22 mouse cellular contexts compared by ENCODE assay signal in the genomic region with DNA sequence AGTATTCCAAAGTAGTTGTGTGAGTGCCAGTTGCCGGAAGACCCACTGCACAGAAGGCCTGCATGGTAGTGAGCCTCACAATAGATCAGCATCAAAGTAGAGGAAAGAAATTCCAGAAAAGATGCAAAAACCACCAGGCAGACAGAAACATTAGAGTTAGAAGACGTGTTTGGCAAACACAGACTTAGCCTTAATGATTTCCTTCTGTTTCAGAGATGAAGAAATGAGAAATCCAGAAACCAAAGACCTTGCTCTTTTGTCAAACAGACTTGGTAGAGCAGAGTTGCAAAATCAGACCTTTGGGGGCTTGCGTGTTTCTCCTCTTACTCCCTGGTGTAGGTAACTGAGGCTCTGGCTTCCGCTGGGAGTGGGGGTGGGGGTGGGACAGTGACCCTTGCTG. TPM values are rescaled to one million over a fixed set of nuclear protein-coding genes. Genes with fewer than 3 reads are reported as not detected.
A peak's percentile ranks its signal among the peaks of the same experiment; 100 is the strongest.
DNase-seq lines count a peak whose midpoint lies in the region; ATAC-seq and TF ChIP-seq lines count a peak whose summit lies in the region.
"Had no signal": no experiment of that assay in that cellular context is flagged by ENCODE, and none has a peak within 500 bp of the region (broad histone marks: within the 10 kb centered on the region; RNA-seq: fewer than 3 reads in every experiment).

No protein-coding gene starts in this region.

- no peak overlapping the region for H3K4me3 ChIP-seq in liver, adult 2 months (ENCODE audit: insufficient read depth, low read depth, low read length)
- no peak overlapping the region for H3K4me3 ChIP-seq in liver, embryonic 12.5 days
- no peak overlapping the region for H3K4me3 ChIP-seq in brown adipose tissue, adult 24 weeks (ENCODE audit: insufficient read depth, low read depth, low read length)
- H3K4me3 ChIP-seq in embryonic facial prominence, embryonic 15.5 days (replicated peaks), result no peak overlapping the region
- H3K4me3 ChIP-seq in limb, embryonic 14.5 days (replicated peaks; ENCODE audit: low read length), result no peak overlapping the region
- H3K4me3 ChIP-seq: forebrain, embryonic 13.5 days; heart, embryonic 10.5 days; hindbrain, embryonic 12.5 days had no signal

- no peak for TF ChIP-seq CTCF in liver, adult 2 months (IDR thresholded peaks at IDR 0.05; ENCODE audit: low read depth, low read length)

- no peaks in the 10 kb centered on the region for H3K27me3 ChIP-seq in liver, adult 2 months (ENCODE audit: control insufficient read depth, insufficient read depth, low read length)
- peaks cover 6% of the 10 kb centered on the region; the same call in 1 of the 2 replicates for H3K27me3 ChIP-seq in liver, embryonic 12.5 days (replicated peaks)
- no peaks in the 10 kb centered on the region for H3K27me3 ChIP-seq in embryonic facial prominence, embryonic 15.5 days
- H3K27me3 ChIP-seq in limb, embryonic 14.5 days (ENCODE audit: control insufficient read depth, insufficient read depth, low read length), result no peaks in the 10 kb centered on the region
- H3K27me3 ChIP-seq: forebrain, embryonic 13.5 days; hindbrain, embryonic 12.5 days had no signal

- no peak for ATAC-seq in liver, embryonic 12.5 days
- no peak for ATAC-seq in embryonic facial prominence, embryonic 15.5 days (ENCODE audit: insufficient number of reproducible peaks, low FRiP score, low TSS enrichment, low read depth)
- peak; percentile 53 for ATAC-seq in limb, embryonic 14.5 days (ENCODE audit: low FRiP score, low read depth)
- ATAC-seq: forebrain, embryonic 13.5 days; forebrain, postnatal 0 days; hindbrain, embryonic 16.5 days; inflammation-experienced regulatory T-cells, adult 6 months had no signal

- peak; percentile 66 for DNase-seq in liver, adult 2 months (ENCODE audit: extremely low read depth, low read depth, low spot score)
- DNase-seq in limb, embryonic 14.5 days (ENCODE audit: low spot score), result peak; percentile 71
- no peak for DNase-seq in lung, postnatal 14 days
- no peak for DNase-seq in lung, postnatal 36 days
- DNase-seq: adrenal gland, adult 8-10 months; adrenal gland, postnatal 36 days; cerebellum, adult 11-12 months; cerebellum, adult 9-10 months; cerebellum, postnatal 25 days; forebrain, postnatal 0 days; gastrocnemius, postnatal 36 days; heart, adult 11 months; heart, postnatal 10 days; heart, postnatal 4 days had no signal

- no peak for TF ChIP-seq POLR2A in liver, adult 2 months (IDR thresholded peaks at IDR 0.05; ENCODE audit: extremely low read depth, insufficient read depth, low read length)
- no peak for TF ChIP-seq POLR2A in limb, embryonic 14.5 days (IDR thresholded peaks at IDR 0.05; ENCODE audit: borderline replicate concordance, extremely low read depth, insufficient read depth, insufficient read length)

- 98% methylated on average over 4 of the region's 4 CpGs for WGBS in liver, adult 2 months
- 84% methylated on average over 4 of the region's 4 CpGs for WGBS in liver, embryonic 12.5 days (ENCODE audit: insufficient replicate concordance)
- WGBS in embryonic facial prominence, embryonic 15.5 days, result 50% methylated on average over 4 of the region's 4 CpGs
- 50% methylated on average over 4 of the region's 4 CpGs for WGBS in limb, embryonic 14.5 days

- H3K9me3 ChIP-seq in liver, embryonic 12.5 days (replicated peaks), result no peaks in the 10 kb centered on the region
- H3K9me3 ChIP-seq in embryonic facial prominence, embryonic 15.5 days (replicated peaks), result no peaks in the 10 kb centered on the region
- H3K9me3 ChIP-seq in limb, embryonic 14.5 days (ENCODE audit: control insufficient read depth, low read length), result 0 out of 2 replicates have a peak, but pooled peaks cover 2% of the 10 kb centered on the region
- H3K9me3 ChIP-seq: forebrain, embryonic 13.5 days; heart, embryonic 10.5 days; hindbrain, embryonic 12.5 days had no signal

- H3K9ac ChIP-seq in liver, adult 2 months (ENCODE audit: low read depth, low read length), result no peak overlapping the region
- H3K9ac ChIP-seq in liver, embryonic 12.5 days, result no peak overlapping the region
- no peak overlapping the region for H3K9ac ChIP-seq in embryonic facial prominence, embryonic 15.5 days
- no peak overlapping the region for H3K9ac ChIP-seq in limb, embryonic 14.5 days (ENCODE audit: low read depth, low read length, severe bottlenecking)
- H3K9ac ChIP-seq: forebrain, embryonic 13.5 days; forebrain, postnatal 0 days; hindbrain, embryonic 12.5 days had no signal

- peaks cover 17% of the 10 kb centered on the region for H3K4me1 ChIP-seq in liver, adult 2 months (ENCODE audit: control insufficient read depth, insufficient read depth, low read length)
- peaks cover 64% of the 10 kb centered on the region for H3K4me1 ChIP-seq in liver, embryonic 12.5 days
- H3K4me1 ChIP-seq in brown adipose tissue, adult 24 weeks (ENCODE audit: control insufficient read depth, insufficient read depth, insufficient read length, low read length), result peaks cover 35% of the 10 kb centered on the region
- peaks cover 20% of the 10 kb centered on the region; the same call in 1 of the 2 replicates for H3K4me1 ChIP-seq in embryonic facial prominence, embryonic 15.5 days
- peaks cover 23% of the 10 kb centered on the region for H3K4me1 ChIP-seq in limb, embryonic 14.5 days (ENCODE audit: control insufficient read depth, insufficient read depth, low read length)
- H3K4me1 ChIP-seq: forebrain, embryonic 13.5 days had no signal

- no peak overlapping the region for H3K4me2 ChIP-seq in liver, embryonic 12.5 days
- H3K4me2 ChIP-seq in embryonic facial prominence, embryonic 15.5 days (replicated peaks), result no peak overlapping the region
- no peak overlapping the region for H3K4me2 ChIP-seq in limb, embryonic 14.5 days (replicated peaks; ENCODE audit: low read depth, low read length, severe bottlenecking)
- H3K4me2 ChIP-seq: forebrain, embryonic 13.5 days; hindbrain, embryonic 12.5 days had no signal

- H3K79me2 ChIP-seq in liver, adult 2 months (ENCODE audit: control insufficient read depth, insufficient read depth, low read length), result no peaks in the 10 kb centered on the region

- H3K36me3 ChIP-seq in liver, adult 2 months (ENCODE audit: control insufficient read depth, insufficient read depth, low read length), result no peaks in the 10 kb centered on the region
- H3K36me3 ChIP-seq in liver, embryonic 12.5 days, result no peaks in the 10 kb centered on the region
- H3K36me3 ChIP-seq in embryonic facial prominence, embryonic 15.5 days, result no peaks in the 10 kb centered on the region
- no peaks in the 10 kb centered on the region for H3K36me3 ChIP-seq in limb, embryonic 14.5 days (ENCODE audit: control insufficient read depth, insufficient read depth, low read length)
- H3K36me3 ChIP-seq: heart, embryonic 10.5 days; hindbrain, embryonic 12.5 days had no signal

- no peak overlapping the region for H3K27ac ChIP-seq in liver, adult 2 months (replicated peaks; ENCODE audit: insufficient read depth, low read depth, low read length)
- H3K27ac ChIP-seq in liver, embryonic 12.5 days, result no peak overlapping the region
- peak overlapping the region; percentile 19; the same call in 1 of the 2 replicates for H3K27ac ChIP-seq in brown adipose tissue, adult 24 weeks (replicated peaks; ENCODE audit: low read depth, low read length)
- peak overlapping the region; percentile 81 for H3K27ac ChIP-seq in embryonic facial prominence, embryonic 15.5 days (replicated peaks)
- peak overlapping the region; percentile 50 for H3K27ac ChIP-seq in limb, embryonic 14.5 days (replicated peaks; ENCODE audit: low read depth, low read length)
- H3K27ac ChIP-seq: forebrain, embryonic 13.5 days; heart, embryonic 10.5 days; hindbrain, embryonic 12.5 days had no signal

RNA-seq across cellular contexts. Expression of a gene that starts 57.0 kb away (rescaled TPM):
- 30.7 and 43.5 TPM in 2 replicates for total RNA-seq in liver, adult 2 months (2014; rRNA removed)
- 10.7 and 16.1 TPM in 2 replicates for polyA plus RNA-seq in liver, adult 2 months (2012; rRNA removed)
- polyA plus RNA-seq in liver, embryonic 12.5 days (2016; fragmentation: Nextera tagmentation; extraction: Ambion mirVana), result 58.1 and 61.5 TPM in 2 replicates
- polyA plus RNA-seq in brown adipose tissue, adult 24 weeks (2012; ENCODE audit: insufficient read depth, insufficient read length, missing spikeins), result 29.0 and 39.6 TPM in 2 replicates
- 64.2 and 73.2 TPM in 2 replicates for polyA plus RNA-seq in embryonic facial prominence, embryonic 15.5 days (2015; fragmentation: Nextera tagmentation; extraction: Ambion mirVana)
- 58.8 and 99.5 TPM in 2 replicates for polyA plus RNA-seq in limb, embryonic 14.5 days (2012; rRNA removed)
- polyA plus RNA-seq in limb, embryonic 14.5 days (2014; fragmentation: Nextera tagmentation; extraction: Ambion mirVana), result 62.8 and 73.0 TPM in 2 replicates

Comparison
In these comparisons a context has a peak if more than half of its experiments do, and no peak if none do; other contexts are left out.
1. DNase-seq: peak in liver, adult 2 months (single experiment) and limb, embryonic 14.5 days (single experiment); none in lung, postnatal 14 days (single experiment) and lung, postnatal 36 days (single experiment).
2. H3K27ac ChIP-seq: peak in brown adipose tissue, adult 24 weeks (single experiment), embryonic facial prominence, embryonic 15.5 days (single experiment) and limb, embryonic 14.5 days (single experiment); none in liver, adult 2 months (single experiment) and liver, embryonic 12.5 days (single experiment).